Mouse (Mus musculus): ENCODE measurements around the gene Adprh.

The Adprh gene

DNA sequence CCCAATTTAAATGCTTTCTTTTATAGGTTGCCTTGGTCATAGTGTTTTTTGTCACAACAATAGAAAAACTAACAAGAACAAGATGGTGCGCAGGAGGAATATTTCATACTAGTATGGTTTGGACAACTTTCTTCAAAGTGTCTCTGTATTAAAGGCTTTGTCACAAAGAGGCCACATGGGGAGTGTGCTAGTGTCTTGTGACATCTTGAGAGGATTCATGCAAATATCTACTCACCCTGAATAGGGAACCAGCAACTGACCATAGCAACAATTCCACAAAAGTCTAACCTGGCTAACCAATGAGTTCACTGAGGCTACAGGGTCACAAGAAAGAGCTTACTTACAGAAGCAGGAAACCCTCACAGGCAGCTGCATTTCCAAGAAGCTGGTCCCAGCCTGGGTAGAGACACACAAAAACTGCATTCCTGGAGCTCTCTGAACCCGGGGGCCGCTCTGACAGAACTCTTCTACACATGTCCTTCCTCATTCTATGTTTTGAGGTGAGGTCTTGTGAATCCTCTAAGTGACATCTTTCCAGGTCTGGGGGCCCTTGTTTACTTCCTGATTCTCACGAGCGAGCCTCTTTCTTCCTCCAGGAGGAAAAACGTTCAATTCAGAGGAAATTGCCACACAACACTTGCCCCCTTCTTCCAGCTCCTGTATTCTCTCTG is 57.3 kb downstream of the Adprh start:
- no peak for DNase-seq (ENCODE audit: low spot score)

DNA sequence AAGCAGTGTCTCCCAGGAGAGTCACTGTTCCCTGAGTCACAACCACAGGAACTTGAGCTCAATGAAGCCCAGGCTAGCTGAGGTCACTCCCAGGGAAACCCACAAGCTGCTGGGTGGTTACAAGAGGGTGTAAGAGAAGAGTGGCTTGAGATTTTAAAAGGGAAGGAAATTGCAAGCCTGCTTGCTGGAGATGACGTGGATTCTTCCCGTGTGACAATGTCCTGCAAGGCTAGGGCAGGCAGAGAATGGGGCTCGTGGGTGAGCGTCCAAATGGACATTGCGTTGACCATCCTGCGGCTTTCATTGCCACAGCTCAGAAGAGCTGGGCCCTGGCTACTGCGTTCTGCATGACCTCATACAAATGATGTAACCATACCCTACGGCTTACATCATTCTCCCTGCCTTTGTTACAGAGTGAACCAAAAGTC is 58.3 kb downstream of the Adprh start:
- DNase-seq (ENCODE audit: low spot score) = no peak
